Mouse (Mus musculus) thymus, postnatal 10 days (tissue): Measurements from ENCODE around the gene Dnajc6.

Experiments
- DNase-seq, 2 experiments: peaks; one replicate each; pipeline ENCODE4 v3.0.0; 2021; ENCODE audit warnings: low spot score in 2 of 2

Dnajc6 gene

GRCm38 (mm10) chr4:101689241-101689640 is 192.8 kb downstream of the Dnajc6 start:
- DNase-seq: no peak

- no peak for DNase-seq
Measured at GRCm38 (mm10) chr4:101689645-101690044, 193.2 kb downstream of the Dnajc6 start.
